ENCODE assay signal across 14 mouse cellular contexts in genomic region chr5:9344581-9344980, GRCm38 (mm10).
DNase-seq lines count a peak whose midpoint lies in the region; ATAC-seq lines count a peak whose summit lies in the region.
"Had no signal": no experiment of that assay in that cellular context is flagged by ENCODE, and none has a peak within 500 bp of the region (broad histone marks: within the 10 kb centered on the region; RNA-seq: fewer than 3 reads in every experiment).

No protein-coding gene starts in this region.

- no peak overlapping the region for H3K4me2 ChIP-seq in forebrain, embryonic 14.5 days (ENCODE audit: low read length)
- H3K4me2 ChIP-seq in midbrain, embryonic 13.5 days (replicated peaks) = no peak overlapping the region
- H3K4me2 ChIP-seq: liver, embryonic 13.5 days had no signal

- peaks cover 7% of the 10 kb centered on the region for H3K4me1 ChIP-seq in forebrain, embryonic 14.5 days (ENCODE audit: control insufficient read depth, insufficient read depth, low read length)
- H3K4me1 ChIP-seq in midbrain, embryonic 13.5 days (replicated peaks) = peaks cover 31% of the 10 kb centered on the region
- H3K4me1 ChIP-seq: liver, embryonic 13.5 days had no signal

- H3K27me3 ChIP-seq in forebrain, embryonic 14.5 days (replicated peaks; ENCODE audit: control insufficient read depth, insufficient read depth, low read length) = no peaks in the 10 kb centered on the region
- no peaks in the 10 kb centered on the region for H3K27me3 ChIP-seq in midbrain, embryonic 13.5 days
- H3K27me3 ChIP-seq: liver, embryonic 13.5 days had no signal

- no peak overlapping the region for H3K9ac ChIP-seq in forebrain, embryonic 14.5 days (ENCODE audit: low read length)
- no peak overlapping the region for H3K9ac ChIP-seq in midbrain, embryonic 13.5 days (replicated peaks)
- H3K9ac ChIP-seq: liver, embryonic 13.5 days had no signal

- WGBS in forebrain, embryonic 14.5 days = 45% methylated on average over 5 of the region's 5 CpGs
- 44% methylated on average over 5 of the region's 5 CpGs for WGBS in midbrain, embryonic 13.5 days

- H3K4me3 ChIP-seq in forebrain, embryonic 14.5 days (ENCODE audit: low read depth, low read length) = no peak overlapping the region
- no peak overlapping the region for H3K4me3 ChIP-seq in midbrain, embryonic 13.5 days (replicated peaks)
- H3K4me3 ChIP-seq: liver, embryonic 13.5 days had no signal

- no peak overlapping the region for H3K27ac ChIP-seq in forebrain, embryonic 14.5 days (ENCODE audit: low read depth, low read length)
- peak overlapping the region; percentile 84 for H3K27ac ChIP-seq in midbrain, embryonic 13.5 days
- H3K27ac ChIP-seq: liver, embryonic 13.5 days; macrophage had no signal

- ATAC-seq in forebrain, embryonic 14.5 days = peak; percentile 87
- ATAC-seq in midbrain, embryonic 13.5 days = peak; percentile 89

- H3K36me3 ChIP-seq in forebrain, embryonic 14.5 days (ENCODE audit: control insufficient read depth, insufficient read depth, low read length) = no peaks in the 10 kb centered on the region
- H3K36me3 ChIP-seq in midbrain, embryonic 13.5 days = no peaks in the 10 kb centered on the region
- H3K36me3 ChIP-seq: liver, embryonic 13.5 days had no signal

- no peaks in the 10 kb centered on the region for H3K9me3 ChIP-seq in forebrain, embryonic 14.5 days (replicated peaks; ENCODE audit: control insufficient read depth, low read length)
- H3K9me3 ChIP-seq in midbrain, embryonic 13.5 days = no peaks in the 10 kb centered on the region
- H3K9me3 ChIP-seq: liver, embryonic 13.5 days had no signal

- DNase-seq in cerebellum, adult 11-12 months = peak; percentile 26
- DNase-seq in cerebellum, adult 8-10 months = no peak
- DNase-seq in MN1 (ENCODE audit: low spot score) = peak; percentile 57
- peak; percentile 55 for DNase-seq in forebrain, embryonic 14.5 days (ENCODE audit: low spot score)
- DNase-seq in lung, postnatal 36 days = no peak
- DNase-seq in urinary bladder, adult 2 months (ENCODE audit: low spot score) = no peak
- DNase-seq in right cerebral cortex, postnatal 10 days (ENCODE audit: low spot score in 2 of 2) = no peak
- DNase-seq: adrenal gland, postnatal 10 days; gastrocnemius, postnatal 25 days; kidney, adult 18-20 months; liver, embryonic 13.5 days; right cerebral cortex, postnatal 4 days had no signal

Comparison
In these comparisons a context has a peak if more than half of its experiments do, and no peak if none do; other contexts are left out.
1. DNase-seq: peak in cerebellum, adult 11-12 months (single experiment), MN1 (single experiment) and forebrain, embryonic 14.5 days (single experiment); none in cerebellum, adult 8-10 months (single experiment), lung, postnatal 36 days (single experiment), urinary bladder, adult 2 months (single experiment) and right cerebral cortex, postnatal 10 days (0 of 2).